Mouse (Mus musculus) MEL (cell line): ENCODE measurements around the gene 0610009B22Rik. TPM values are rescaled to one million over a fixed set of nuclear protein-coding genes. Genes with fewer than 3 reads are reported as not detected.

ENCODE experiments used
- DNase-seq: peaks from one replicate; pipeline ENCODE4 v3.0.0; 2011; ENCODE audit warnings: low read depth, low spot score
- H3K27ac ChIP-seq: 2 replicates; pipeline ENCODE4 v1.5.1; 2012; ENCODE audit warnings: low read depth, mild to moderate bottlenecking, control low read depth, low read length, moderate library complexity; ENCODE audit not compliant: control insufficient read depth
- H3K27me3 ChIP-seq, 2 experiments: fragments of 150-350 bp in 1 of 2; sonication (generic) in 1 of 2; 2 replicates each; pipeline ENCODE4 v1.6.1; 2012; ENCODE audit warnings: low read length in 2 of 2, mild to moderate bottlenecking in 2 of 2, improper control_type of control experiment in 1 of 2, moderate library complexity in 1 of 2; ENCODE audit not compliant: insufficient read depth in 2 of 2, control insufficient read depth in 1 of 2
- H3K36me3 ChIP-seq, 2 experiments: 2 replicates each; pipeline ENCODE4 v1.6.1; 2012 to 2014; ENCODE audit warnings: low read length in 2 of 2, improper control_type of control experiment in 1 of 2, inconsistent platforms in 1 of 2, mild to moderate bottlenecking in 1 of 2; ENCODE audit not compliant: insufficient read depth in 2 of 2, control insufficient read depth in 1 of 2
- H3K4me1 ChIP-seq, 2 experiments: fragments of 150-350 bp in 1 of 2; sonication (generic) in 1 of 2; 2 replicates each; pipeline ENCODE4 v1.6.1; 2012; ENCODE audit warnings: low read length in 2 of 2, improper control_type of control experiment in 1 of 2, mild to moderate bottlenecking in 1 of 2; ENCODE audit not compliant: insufficient read depth in 2 of 2, control insufficient read depth in 1 of 2
- H3K4me3 ChIP-seq, 2 experiments: fragments of 150-350 bp in 1 of 2; sonication (generic) in 1 of 2; 2 replicates each; pipeline ENCODE4 v1.5.1; 2012; ENCODE audit warnings: low read depth in 2 of 2, low read length in 2 of 2, mild to moderate bottlenecking in 2 of 2, moderate library complexity in 2 of 2, control low read depth in 1 of 2, improper control_type of control experiment in 1 of 2; ENCODE audit not compliant: control insufficient read depth in 1 of 2, insufficient read depth in 1 of 2
- H3K79me2 ChIP-seq: 2 replicates; pipeline ENCODE4 v1.6.1; 2012; ENCODE audit warnings: mild to moderate bottlenecking, low read length, moderate library complexity; ENCODE audit not compliant: control insufficient read depth, poor library complexity, insufficient read depth
- H3K9ac ChIP-seq: 2 replicates; pipeline ENCODE4 v1.6.1; 2012; ENCODE audit warnings: low read depth, mild to moderate bottlenecking, control low read depth, low read length, moderate library complexity; ENCODE audit not compliant: control insufficient read depth, poor library complexity, severe bottlenecking
- H3K9me3 ChIP-seq: fragments of 150-350 bp; sonication (generic); replicated peaks from 2 replicates; pipeline ENCODE4 v1.6.1; 2012; ENCODE audit warnings: mild to moderate bottlenecking, low read length, improper control_type of control experiment, moderate library complexity; ENCODE audit not compliant: insufficient read depth
- CHD1 ChIP-seq: IDR thresholded peaks from 2 replicates; pipeline ENCODE4 v1.6.1; 2012; ENCODE audit warnings: low read depth, mild to moderate bottlenecking, inconsistent platforms, low read length, improper control_type of control experiment
- CTCF ChIP-seq, 3 experiments: IDR thresholded peaks in 2 of 3; conservative IDR thresholded peaks in 1 of 3; 2 replicates each; pipeline ENCODE4 v1.5.1; 2011 to 2012; ENCODE audit warnings: low read length in 3 of 3, low read depth in 2 of 3, mild to moderate bottlenecking in 2 of 3, improper control_type of control experiment in 1 of 3, inconsistent platforms in 1 of 3, mixed read lengths in 1 of 3, moderate library complexity in 1 of 3; ENCODE audit not compliant: control insufficient read depth in 1 of 3, insufficient read depth in 1 of 3, poor library complexity in 1 of 3, severe bottlenecking in 1 of 3
- MAX ChIP-seq: IDR thresholded peaks from 2 replicates; pipeline ENCODE4 v1.6.1; 2011; ENCODE audit warnings: low read length, improper control_type of control experiment
- MAZ ChIP-seq: IDR thresholded peaks from 2 replicates; pipeline ENCODE4 v1.6.1; 2012; ENCODE audit warnings: low read depth, mild to moderate bottlenecking, inconsistent platforms, low read length, improper control_type of control experiment
- MEF2A ChIP-seq: IDR thresholded peaks from 2 replicates; pipeline ENCODE4 v1.6.1; 2014; ENCODE audit warnings: low read depth, mild to moderate bottlenecking, inconsistent platforms, low read length, improper control_type of control experiment; ENCODE audit not compliant: poor library complexity, insufficient replicate concordance, severe bottlenecking; ENCODE audit errors: extremely low read depth
- NELFE ChIP-seq: IDR thresholded peaks from 2 replicates; pipeline ENCODE4 v1.6.1; 2011; ENCODE audit warnings: low read depth, low read length, improper control_type of control experiment
- NRF1 ChIP-seq: IDR thresholded peaks from 2 replicates; pipeline ENCODE4 v1.6.1; 2014; ENCODE audit warnings: low read depth, mild to moderate bottlenecking, inconsistent platforms, low read length, improper control_type of control experiment, moderate library complexity; ENCODE audit not compliant: poor library complexity, insufficient read depth, severe bottlenecking
- POLR2AphosphoS2 ChIP-seq: IDR thresholded peaks from 2 replicates; pipeline ENCODE4 v1.6.1; 2011; ENCODE audit warnings: low read length, improper control_type of control experiment
- RAD21 ChIP-seq: IDR thresholded peaks from 2 replicates; pipeline ENCODE4 v1.6.1; 2011; ENCODE audit warnings: mild to moderate bottlenecking, low read depth, low read length, improper control_type of control experiment
- RCOR1 ChIP-seq: IDR thresholded peaks from 2 replicates; pipeline ENCODE4 v1.6.1; 2012; ENCODE audit warnings: low read depth, mild to moderate bottlenecking, inconsistent platforms, low read length, improper control_type of control experiment
- SIN3A ChIP-seq: IDR thresholded peaks from 2 replicates; pipeline ENCODE4 v1.6.1; 2012; ENCODE audit warnings: low read length, improper control_type of control experiment, inconsistent platforms
- SMC3 ChIP-seq: IDR thresholded peaks from 2 replicates; pipeline ENCODE4 v1.6.1; 2011; ENCODE audit warnings: low read depth, low read length, improper control_type of control experiment
- TBP ChIP-seq: IDR thresholded peaks from 2 replicates; pipeline ENCODE4 v1.8.0; 2011; ENCODE audit warnings: low read depth, low read length, improper control_type of control experiment
- TCF12 ChIP-seq: IDR thresholded peaks from 2 replicates; pipeline ENCODE4 v1.6.1; 2014; ENCODE audit warnings: low read depth, mild to moderate bottlenecking, inconsistent platforms, low read length, improper control_type of control experiment, moderate library complexity
- UBTF ChIP-seq: IDR thresholded peaks from 2 replicates; pipeline ENCODE4 v1.6.1; 2012; ENCODE audit warnings: low read depth, mild to moderate bottlenecking, inconsistent platforms, low read length, improper control_type of control experiment, moderate library complexity, borderline replicate concordance; ENCODE audit not compliant: insufficient read depth
- USF2 ChIP-seq, 2 experiments: IDR thresholded peaks; 2 replicates each; pipeline ENCODE4 v1.6.1; 2011 to 2012; ENCODE audit warnings: improper control_type of control experiment in 2 of 2, low read length in 2 of 2, borderline replicate concordance in 1 of 2, inconsistent platforms in 1 of 2, low read depth in 1 of 2, mild to moderate bottlenecking in 1 of 2; ENCODE audit not compliant: insufficient read depth in 1 of 2
- polyA plus RNA-seq, 2 experiments: library from polyadenylated mRNA; stranded (reverse) in 1 of 2; unstranded in 1 of 2; fragments of >175 nt in 1 of 2; fragments of >200 nt in 1 of 2; gene quantifications; 2 replicates each; pipeline versions ENCODE4 v1.2.1 to v1.2.4; 2012; ENCODE audit warnings: low replicate concordance in 2 of 2, low read depth in 1 of 2; ENCODE audit not compliant: insufficient read length in 2 of 2, insufficient read depth in 1 of 2, missing spikeins in 1 of 2
- total RNA-seq: library from RNA; depleted of rRNA; stranded (reverse); fragments of 300-350 nt; gene quantifications from 2 replicates; pipeline ENCODE4 v1.2.3, GENCODE M21; 2012

0610009B22Rik gene
- total and polyA plus RNA-seq, 3 experiments: 24.4 to 37.7 TPM; not detected in 1

GRCm38 (mm10) chr11:51656798-51657521 lies 31.7 kb downstream of the 0610009B22Rik start:
- Histone ChIP-seq H3K9ac (no peak overlapping the region), H3K9me3 (no peaks in the 10 kb centered on the region), H3K4me1 (peaks cover 8 to 15% of the 10 kb centered on the region in 2 experiments), H3K36me3 (peaks cover 0 to 11% of the 10 kb centered on the region in 2 experiments; a peak in 2 of 4 replicates), H3K27ac (no peak overlapping the region), H3K27me3 (no peaks in the 10 kb centered on the region), H3K79me2 (no peaks in the 10 kb centered on the region), H3K4me3 (no peak overlapping the region)
- no peak for TF ChIP-seq NRF1
- TF ChIP-seq MEF2A: no peak
- no peak for TF ChIP-seq SMC3
- no peak for TF ChIP-seq CTCF (IDR thresholded peaks at IDR 0.05 in 2 of 3, conservative IDR thresholded peaks at IDR 0.05 in 1 of 3; ENCODE audit: control insufficient read depth in 1 of 3, insufficient read depth in 1 of 3, low read depth in 2 of 3, low read length in 3 of 3, poor library complexity in 1 of 3, severe bottlenecking in 1 of 3)
- DNase-seq: no peak

DNA sequence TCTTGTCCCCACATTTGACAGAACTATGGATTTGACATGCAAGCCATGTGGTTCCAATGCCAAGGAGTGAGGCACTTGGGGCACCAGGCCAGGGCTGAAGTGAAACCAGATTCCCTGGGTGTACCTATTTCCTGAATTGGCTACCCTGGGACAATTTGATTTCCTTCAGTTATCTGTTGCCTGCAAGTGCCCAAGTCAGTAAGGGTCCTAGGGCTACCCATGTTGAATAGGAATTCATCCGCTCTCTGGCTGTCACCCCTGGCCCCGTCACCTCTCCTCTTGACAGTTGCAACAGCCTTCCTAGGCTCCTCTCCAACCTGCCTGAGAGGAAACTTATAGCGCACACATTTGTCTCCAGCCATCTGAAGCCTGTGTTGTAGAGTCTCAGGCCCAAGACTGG lies 33.8 kb downstream of the 0610009B22Rik start:
- peaks cover 0 to 11% of the 10 kb centered on the region in 2 experiments; a peak in 2 of 4 replicates for H3K36me3 ChIP-seq
- peaks cover 10 to 17% of the 10 kb centered on the region in 2 experiments for H3K4me1 ChIP-seq
- no peak overlapping the region for H3K9ac ChIP-seq
- TF ChIP-seq USF2 (IDR thresholded peaks at IDR 0.05; ENCODE audit: borderline replicate concordance in 1 of 2, insufficient read depth in 1 of 2, low read depth in 1 of 2, low read length in 2 of 2) (no peak), UBTF (no peak), MAZ (no peak), RCOR1 (no peak), CHD1 (no peak), NELFE (no peak), TBP (no peak), RAD21 (no peak), SIN3A (no peak), MEF2A (no peak), TCF12 (no peak), NRF1 (no peak), MAX (no peak), POLR2AphosphoS2 (no peak)
- no peak for DNase-seq
- no peak overlapping the region for H3K27ac ChIP-seq
- H3K9me3 ChIP-seq: no peaks in the 10 kb centered on the region
- no peaks in the 10 kb centered on the region for H3K27me3 ChIP-seq
- no peak overlapping the region for H3K4me3 ChIP-seq
- H3K79me2 ChIP-seq: peaks cover 3% of the 10 kb centered on the region; the same call in 1 of the 2 replicates
